Mouse (Mus musculus) ovary, postnatal 36 days (tissue): ENCODE data around the gene Aldh3b3.

ENCODE experiments used
- DNase-seq: peaks from one replicate; pipeline ENCODE4 v3.0.0; 2022; ENCODE audit warnings: low spot score, mixed read lengths

Aldh3b3 gene

GRCm38 (mm10) chr19:4001752-4002151, 43.3 kb downstream of the Aldh3b3 start:
- no peak for DNase-seq

- no peak for DNase-seq
Observed at GRCm38 (mm10) chr19:4003112-4003511, 44.7 kb downstream of the Aldh3b3 start, which contains the start of gene Doc2g. Gene Doc2g (plus strand): TSS chr19:4003313.

GRCm38 (mm10) chr19:4003641-4004040, 45.2 kb downstream of the Aldh3b3 start:
- no peak for DNase-seq

- DNase-seq, result no peak
Observed at GRCm38 (mm10) chr19:4004331-4004730, 45.9 kb downstream of the Aldh3b3 start.

- no peak for DNase-seq
Observed at GRCm38 (mm10) chr19:4005091-4005490, 46.6 kb downstream of the Aldh3b3 start.

GRCm38 (mm10) chr19:4005971-4006370, 47.5 kb downstream of the Aldh3b3 start:
- DNase-seq, result no peak

- DNase-seq, result no peak
Observed at GRCm38 (mm10) chr19:4011086-4011485, 52.6 kb downstream of the Aldh3b3 start.

GRCm38 (mm10) chr19:4012432-4013022, 54.1 kb downstream of the Aldh3b3 start, which contains the start of gene Ndufv1:
Gene Ndufv1 (minus strand): TSS chr19:4012806.
- peak; percentile 93 for DNase-seq

GRCm38 (mm10) chr19:4013066-4013465, 54.6 kb downstream of the Aldh3b3 start:
- DNase-seq, result no peak

- no peak for DNase-seq
Observed at GRCm38 (mm10) chr19:4014802-4015201, 56.4 kb downstream of the Aldh3b3 start.

- DNase-seq, result no peak
Observed at GRCm38 (mm10) chr19:4015635-4016034, 57.2 kb downstream of the Aldh3b3 start.

GRCm38 (mm10) chr19:4017921-4018587, 59.6 kb downstream of the Aldh3b3 start:
- no peak for DNase-seq

GRCm38 (mm10) chr19:4018743-4019583, 60.5 kb downstream of the Aldh3b3 start:
- peak; percentile 75 for DNase-seq
